Mouse (Mus musculus): ENCODE measurements at regions not wholly inside any gene's neighbourhood (a gene's known extent, or its start where the extent isn't known, plus 50 kb on each side); places are given as distances from the start of the nearest gene placed in this dataset.

DNA sequence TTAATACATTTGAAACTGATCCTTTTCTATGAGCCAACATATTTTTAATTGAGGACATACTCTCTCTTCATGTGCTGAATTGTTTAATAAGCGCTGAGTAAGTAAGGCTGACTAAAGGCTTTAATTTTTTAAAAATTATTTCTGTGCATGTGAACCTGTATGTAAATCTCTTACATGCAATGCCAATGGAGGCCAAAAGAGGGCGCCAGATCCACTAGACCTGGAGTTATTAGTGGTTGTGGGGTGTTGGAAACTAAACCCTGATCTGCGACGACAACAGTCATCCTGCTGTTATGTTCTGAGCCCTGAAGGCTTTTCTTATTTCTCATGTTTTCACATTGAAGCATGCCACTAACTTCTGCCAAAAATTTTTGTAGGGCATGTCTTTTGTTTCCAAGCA lies 64.8 kb upstream of the Rapgef5 start:
- Histone ChIP-seq H3K27me3 (replicated peaks; ENCODE audit: control insufficient read depth, insufficient read depth, low read length) (no peaks in the 10 kb centered on the region), H3K36me3 (ENCODE audit: control insufficient read depth, insufficient read depth, low read length) (no peaks in the 10 kb centered on the region), H3K27ac (ENCODE audit: low read depth, low read length) (no peak overlapping the region), H3K4me1 (ENCODE audit: control insufficient read depth, insufficient read depth, low read length) (no peaks in the 10 kb centered on the region; the same call in 1 of the 2 replicates), H3K4me2 (ENCODE audit: low read length) (no peak overlapping the region), H3K9ac (ENCODE audit: low read length) (no peak overlapping the region), H3K4me3 (ENCODE audit: low read depth, low read length) (no peak overlapping the region), H3K9me3 (replicated peaks; ENCODE audit: control insufficient read depth, low read length) (no peaks in the 10 kb centered on the region)
- 64% methylated on average over 4 of the region's 4 CpGs for WGBS
- no peak for DNase-seq (ENCODE audit: low spot score)
- no peak for ATAC-seq

DNA sequence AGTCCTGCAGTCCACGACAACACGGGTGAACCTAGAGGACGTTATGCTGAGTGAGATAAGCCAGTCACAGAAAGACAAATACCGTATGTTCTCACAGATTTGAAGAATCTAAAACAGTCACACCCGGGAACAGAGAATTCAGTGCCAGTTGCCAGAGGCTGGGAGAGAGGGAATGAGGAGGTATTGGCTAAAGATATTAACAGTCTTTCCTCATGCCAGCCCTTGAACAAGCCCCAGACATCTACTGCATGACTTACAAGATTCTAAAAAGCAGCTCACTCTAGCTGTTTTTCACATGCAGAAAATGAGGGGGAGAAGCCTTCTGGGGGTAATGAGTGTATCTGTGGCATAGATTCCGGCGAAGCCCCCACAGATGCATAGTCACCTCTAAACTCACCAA lies 60.5 kb upstream of the Rapgef5 start:
- no peak overlapping the region for H3K4me2 ChIP-seq (ENCODE audit: low read length)
- no peaks in the 10 kb centered on the region for H3K36me3 ChIP-seq (ENCODE audit: control insufficient read depth, insufficient read depth, low read length)
- H3K4me1 ChIP-seq (ENCODE audit: control insufficient read depth, insufficient read depth, low read length), result no peaks in the 10 kb centered on the region
- H3K9ac ChIP-seq (ENCODE audit: low read length), result no peak overlapping the region
- no peak overlapping the region for H3K27ac ChIP-seq (ENCODE audit: low read depth, low read length)
- no peak for DNase-seq (ENCODE audit: low spot score)
- no peaks in the 10 kb centered on the region for H3K27me3 ChIP-seq (replicated peaks; ENCODE audit: control insufficient read depth, insufficient read depth, low read length)
- H3K9me3 ChIP-seq (replicated peaks; ENCODE audit: control insufficient read depth, low read length), result no peaks in the 10 kb centered on the region
- H3K4me3 ChIP-seq (ENCODE audit: low read depth, low read length), result no peak overlapping the region
- ATAC-seq, result no peak
- WGBS, result 77% methylated on average over 7 of the region's 7 CpGs

DNA sequence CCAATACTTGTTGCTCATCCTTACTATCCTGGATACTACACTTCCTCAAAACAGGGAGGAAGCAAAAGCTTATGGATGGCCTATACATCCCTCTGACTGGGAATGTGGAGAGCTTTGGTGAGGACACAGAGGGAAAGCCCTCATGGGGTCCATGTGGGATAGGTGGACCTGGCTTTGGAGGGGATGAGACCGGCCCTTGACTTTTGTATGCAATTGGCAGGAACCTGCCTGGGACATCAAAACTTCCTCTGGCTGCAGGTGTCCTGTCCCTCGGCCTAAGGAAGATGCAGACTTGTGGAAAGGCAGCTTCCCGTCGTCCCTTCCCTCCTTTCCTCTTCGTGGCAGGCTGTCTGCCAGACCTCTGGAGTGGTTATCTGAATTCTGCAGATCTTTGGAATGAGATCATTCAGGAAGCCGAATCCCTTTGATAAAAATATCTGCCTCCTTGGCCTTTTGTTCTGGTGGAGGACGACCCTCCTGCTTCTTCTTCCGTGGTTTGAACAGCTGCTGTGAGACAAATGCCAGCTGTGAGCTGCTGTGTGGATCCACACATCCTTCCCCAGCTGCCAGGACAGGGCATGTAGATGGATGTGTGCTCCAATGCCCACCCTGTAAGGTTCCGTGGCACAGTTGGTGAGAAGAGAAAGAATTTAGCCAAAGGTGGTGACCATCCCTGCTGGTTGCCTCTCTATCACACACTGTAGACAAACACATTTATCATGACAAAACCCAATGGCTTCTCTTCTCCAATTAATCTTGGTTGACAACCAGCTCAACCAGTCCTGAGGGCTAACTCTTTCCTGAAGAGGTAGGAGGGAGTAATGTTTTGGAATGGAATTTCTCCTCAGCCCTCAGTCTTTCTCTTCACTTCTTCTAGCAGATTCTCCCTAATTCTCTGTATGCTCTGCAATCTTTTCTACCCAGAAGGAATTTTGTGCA lies 57.9 kb upstream of the Rapgef5 start:
- WGBS, result 60% methylated on average over 9 of the region's 9 CpGs
- DNase-seq (ENCODE audit: low spot score) (no peak), ATAC-seq (no peak)
- Histone ChIP-seq H3K9ac (ENCODE audit: low read length) (no peak overlapping the region), H3K36me3 (ENCODE audit: control insufficient read depth, insufficient read depth, low read length) (no peaks in the 10 kb centered on the region), H3K9me3 (replicated peaks; ENCODE audit: control insufficient read depth, low read length) (no peaks in the 10 kb centered on the region), H3K4me3 (ENCODE audit: low read depth, low read length) (no peak overlapping the region), H3K27ac (ENCODE audit: low read depth, low read length) (no peak overlapping the region), H3K4me1 (ENCODE audit: control insufficient read depth, insufficient read depth, low read length) (no peaks in the 10 kb centered on the region), H3K4me2 (ENCODE audit: low read length) (no peak overlapping the region), H3K27me3 (replicated peaks; ENCODE audit: control insufficient read depth, insufficient read depth, low read length) (no peaks in the 10 kb centered on the region)

DNA sequence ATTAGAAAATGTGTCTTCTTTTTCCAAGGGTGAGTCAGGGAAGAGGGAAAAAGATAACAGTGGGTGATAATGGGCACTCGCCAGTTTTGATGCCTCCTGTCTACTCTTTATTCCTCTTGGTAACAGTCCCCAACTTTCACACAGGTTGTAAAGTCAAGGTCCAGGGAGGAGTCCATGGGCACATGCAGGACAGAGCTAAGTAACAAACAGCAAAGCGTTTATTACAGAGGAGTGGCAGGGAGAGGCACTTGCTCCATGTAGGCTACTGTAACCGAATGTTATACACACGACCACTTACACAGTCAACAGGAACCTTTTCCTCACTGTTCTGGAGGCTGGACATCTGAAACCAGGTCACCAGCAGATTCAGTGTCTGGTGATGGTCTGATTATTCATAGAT lies 56.7 kb upstream of the Rapgef5 start:
- ATAC-seq, result no peak
- H3K36me3 ChIP-seq (ENCODE audit: control insufficient read depth, insufficient read depth, low read length), result no peaks in the 10 kb centered on the region
- H3K9me3 ChIP-seq (replicated peaks; ENCODE audit: control insufficient read depth, low read length), result no peaks in the 10 kb centered on the region
- no peaks in the 10 kb centered on the region for H3K27me3 ChIP-seq (replicated peaks; ENCODE audit: control insufficient read depth, insufficient read depth, low read length)
- no peak overlapping the region for H3K9ac ChIP-seq (ENCODE audit: low read length)
- H3K4me2 ChIP-seq (ENCODE audit: low read length), result no peak overlapping the region
- no peak for DNase-seq (ENCODE audit: low spot score)
- H3K4me1 ChIP-seq (ENCODE audit: control insufficient read depth, insufficient read depth, low read length), result no peaks in the 10 kb centered on the region
- H3K27ac ChIP-seq (ENCODE audit: low read depth, low read length), result no peak overlapping the region
- no peak overlapping the region for H3K4me3 ChIP-seq (ENCODE audit: low read depth, low read length)
- 89% methylated on average over 4 of the region's 4 CpGs for WGBS

DNA sequence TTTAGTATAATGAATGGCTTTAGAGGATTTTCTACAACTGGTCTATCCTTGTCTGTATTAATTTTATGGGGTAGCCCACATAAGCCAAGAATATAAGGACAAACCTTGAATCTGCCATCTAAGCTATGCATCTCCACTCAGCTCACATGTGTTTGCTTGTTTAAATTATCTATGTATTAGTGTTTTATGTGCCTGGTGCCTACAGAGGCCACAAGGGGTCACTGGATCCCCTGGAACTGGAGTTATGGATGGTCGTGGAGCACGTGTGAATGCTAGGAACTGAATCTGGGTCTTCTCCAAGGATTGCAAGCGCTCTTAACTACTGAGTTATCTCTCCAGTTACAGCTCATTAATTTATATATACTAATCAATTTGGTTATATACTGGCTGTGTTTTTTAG lies 51.1 kb upstream of the Rapgef5 start:
- 87% methylated on average over 3 of the region's 3 CpGs for WGBS
- Histone ChIP-seq H3K4me2 (ENCODE audit: low read length) (no peak overlapping the region), H3K36me3 (ENCODE audit: control insufficient read depth, insufficient read depth, low read length) (no peaks in the 10 kb centered on the region), H3K27me3 (replicated peaks; ENCODE audit: control insufficient read depth, insufficient read depth, low read length) (no peaks in the 10 kb centered on the region), H3K4me3 (ENCODE audit: low read depth, low read length) (no peak overlapping the region), H3K9me3 (replicated peaks; ENCODE audit: control insufficient read depth, low read length) (no peaks in the 10 kb centered on the region), H3K9ac (ENCODE audit: low read length) (no peak overlapping the region), H3K27ac (ENCODE audit: low read depth, low read length) (no peak overlapping the region), H3K4me1 (ENCODE audit: control insufficient read depth, insufficient read depth, low read length) (no peaks in the 10 kb centered on the region)
- no peak for DNase-seq (ENCODE audit: low spot score)
- ATAC-seq, result no peak

DNA sequence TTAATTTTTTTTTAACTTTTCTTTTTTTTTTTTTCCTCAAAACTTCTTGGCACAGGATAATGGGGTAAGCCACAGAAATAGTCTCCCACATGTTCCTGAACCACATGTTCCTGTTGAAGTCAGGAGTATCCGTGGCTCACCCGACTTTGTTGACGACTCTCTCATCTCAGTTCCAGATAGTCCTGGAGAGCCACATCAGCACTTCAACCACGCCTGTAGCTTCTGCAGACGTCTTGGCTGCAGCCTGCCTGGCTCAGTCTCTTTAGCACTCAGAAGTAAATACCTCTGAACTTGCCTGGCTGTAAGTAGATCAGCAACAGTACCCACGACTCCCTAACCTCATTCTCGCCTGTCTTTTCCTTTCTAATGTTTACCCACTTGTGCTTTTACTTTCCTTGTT lies 50.3 kb upstream of the Rapgef5 start:
- no peak overlapping the region for H3K4me3 ChIP-seq (ENCODE audit: low read depth, low read length)
- WGBS, result 74% methylated on average over 7 of the region's 7 CpGs
- no peaks in the 10 kb centered on the region for H3K36me3 ChIP-seq (ENCODE audit: control insufficient read depth, insufficient read depth, low read length)
- H3K9ac ChIP-seq (ENCODE audit: low read length), result no peak overlapping the region
- ATAC-seq (no peak), DNase-seq (ENCODE audit: low spot score) (no peak)
- no peaks in the 10 kb centered on the region for H3K4me1 ChIP-seq (ENCODE audit: control insufficient read depth, insufficient read depth, low read length)
- no peak overlapping the region for H3K27ac ChIP-seq (ENCODE audit: low read depth, low read length)
- no peaks in the 10 kb centered on the region for H3K27me3 ChIP-seq (replicated peaks; ENCODE audit: control insufficient read depth, insufficient read depth, low read length)
- H3K9me3 ChIP-seq (replicated peaks; ENCODE audit: control insufficient read depth, low read length), result no peaks in the 10 kb centered on the region
- no peak overlapping the region for H3K4me2 ChIP-seq (ENCODE audit: low read length)

All from forebrain, embryonic 14.5 days (tissue).